Mouse (Mus musculus) bone marrow macrophage, adult 2 months (primary cell): Measurements from ENCODE around the gene Map3k21.

Experiments
- CTCF ChIP-seq: IDR thresholded peaks from 2 replicates; pipeline ENCODE4 v1.5.1; 2012; ENCODE audit warnings: low read depth, mild to moderate bottlenecking, low read length, moderate library complexity
- POLR2A ChIP-seq: IDR thresholded peaks from 2 replicates; pipeline ENCODE4 v1.6.1; 2012; ENCODE audit warnings: mild to moderate bottlenecking, low read depth, low read length, borderline replicate concordance

- TF ChIP-seq POLR2A (no peak), CTCF (no peak)
Measured at GRCm38 (mm10) chr8:125996980-125997379, 86.7 kb downstream of the Map3k21 start.
